Mouse (Mus musculus) thymus, adult 2 months (tissue): Measurements from ENCODE around the gene Sema5b.

Experiments
- CTCF ChIP-seq: fragments of 200-500 bp; IDR thresholded peaks from 2 replicates; pipeline ENCODE4 v1.5.1; 2012; ENCODE audit warnings: mild to moderate bottlenecking, control low read depth, low read length, moderate library complexity, borderline replicate concordance; ENCODE audit not compliant: control insufficient read depth, poor library complexity, insufficient read depth; ENCODE audit errors: extremely low read depth
- POLR2A ChIP-seq: fragments of 200-500 bp; IDR thresholded peaks from 2 replicates; pipeline ENCODE4 v1.6.1; 2012; ENCODE audit warnings: mild to moderate bottlenecking, low read length, control low read depth, moderate library complexity; ENCODE audit not compliant: control insufficient read depth, poor library complexity, insufficient read depth; ENCODE audit errors: extremely low read depth

DNA sequence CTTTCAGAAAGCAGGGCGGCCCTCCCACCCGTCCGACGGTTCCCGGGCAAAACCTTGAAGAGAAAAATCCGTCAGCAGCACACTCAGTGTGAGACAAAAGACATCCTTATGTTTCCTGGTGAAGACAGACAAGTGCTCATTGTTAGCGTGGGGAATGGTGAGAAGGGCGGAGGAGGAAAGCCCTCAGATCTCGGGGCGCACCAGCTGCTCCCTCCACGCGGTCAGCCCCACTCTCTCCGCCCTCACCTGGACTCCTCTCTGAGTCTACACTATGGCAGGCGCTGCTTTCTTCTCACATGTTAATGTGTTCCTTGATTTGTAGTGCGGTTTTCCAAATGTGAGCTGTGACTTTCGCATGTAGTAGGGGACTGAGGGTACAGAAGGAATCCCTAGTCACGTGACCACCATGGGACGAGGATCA, 47.8 kb downstream of the Sema5b start:
- TF ChIP-seq CTCF, result no peak
- no peak for TF ChIP-seq POLR2A
